Mouse (Mus musculus): Measurements from ENCODE around the gene Tmprss11a. TPM values are rescaled to one million over a fixed set of nuclear protein-coding genes. Genes with fewer than 3 reads are reported as not detected.

Gene Tmprss11a
- not detected in 2 replicates for polyA plus RNA-seq (2014; fragmentation: Nextera tagmentation; extraction: Ambion mirVana)

GRCm38 (mm10) chr5:86468890-86469289 is at the start of gene Tmprss11a:
Gene Tmprss11a (minus strand): TSS chr5:86468990.
- Histone ChIP-seq H3K4me3 (ENCODE audit: low read depth, low read length) (no peak within 1 kb of the TSS), H3K4me1 (ENCODE audit: control insufficient read depth, insufficient read depth, low read length) (no peaks in the 10 kb centered on the region), H3K36me3 (ENCODE audit: control insufficient read depth, insufficient read depth, low read length) (no peaks in the 10 kb centered on the region), H3K4me2 (ENCODE audit: low read depth, severe bottlenecking) (no peak within 1 kb of the TSS), H3K9me3 (ENCODE audit: control insufficient read depth, low read length) (no peaks in the 10 kb centered on the region), H3K27ac (replicated peaks; ENCODE audit: low read depth, low read length) (no peak within 1 kb of the TSS), H3K27me3 (ENCODE audit: control insufficient read depth, insufficient read depth, low read length) (no peaks in the 10 kb centered on the region), H3K9ac (ENCODE audit: low read length) (no peak within 1 kb of the TSS)
- WGBS, result 76% methylated on average over 4 of the region's 4 CpGs
- ATAC-seq (ENCODE audit: insufficient number of reproducible peaks, low FRiP score, low TSS enrichment, low read depth) (no peak), DNase-seq (ENCODE audit: low spot score) (no peak)

- WGBS, result 78% methylated on average over 9 of the region's 9 CpGs
- no peak for DNase-seq (ENCODE audit: low spot score)
- Histone ChIP-seq H3K36me3 (ENCODE audit: control insufficient read depth, insufficient read depth, low read length) (no peaks in the 10 kb centered on the region), H3K4me3 (ENCODE audit: low read depth, low read length) (no peak within 1 kb of the TSS), H3K9ac (ENCODE audit: low read length) (no peak within 1 kb of the TSS), H3K9me3 (ENCODE audit: control insufficient read depth, low read length) (no peaks in the 10 kb centered on the region), H3K27ac (replicated peaks; ENCODE audit: low read depth, low read length) (no peak within 1 kb of the TSS), H3K4me2 (ENCODE audit: low read depth, severe bottlenecking) (no peak within 1 kb of the TSS), H3K27me3 (ENCODE audit: control insufficient read depth, insufficient read depth, low read length) (no peaks in the 10 kb centered on the region), H3K4me1 (ENCODE audit: control insufficient read depth, insufficient read depth, low read length) (no peaks in the 10 kb centered on the region)
- no peak for ATAC-seq (ENCODE audit: insufficient number of reproducible peaks, low FRiP score, low TSS enrichment, low read depth)
These were observed 49.7 kb upstream of the Tmprss11a start, which contains the start of gene Tmprss11g for GRCm38 (mm10) chr5:86518500-86518899. Gene Tmprss11g (minus strand): TSS chr5:86518600.

DNA sequence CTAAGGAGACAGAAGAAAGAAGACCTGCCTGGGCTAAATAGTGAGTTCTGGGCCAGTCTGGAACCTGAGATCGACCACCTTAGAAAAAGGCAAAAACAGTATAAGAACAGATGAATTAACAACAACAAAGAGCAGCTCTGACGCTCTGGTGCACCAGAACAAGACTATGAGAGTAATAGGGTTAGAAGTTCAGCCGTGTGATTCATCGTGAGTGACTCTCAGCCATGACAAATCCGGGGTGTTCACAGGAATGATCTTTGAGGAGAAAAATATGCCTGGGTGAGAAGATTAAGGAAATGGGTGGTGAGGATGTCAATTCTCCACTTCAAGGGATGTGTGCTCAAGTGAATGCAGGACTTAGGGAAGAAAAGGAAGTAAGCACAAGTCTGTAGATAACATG is 42.7 kb upstream of the Tmprss11a start:
- DNase-seq (ENCODE audit: low spot score) (no peak), ATAC-seq (ENCODE audit: insufficient number of reproducible peaks, low FRiP score, low TSS enrichment, low read depth) (no peak)
- no peaks in the 10 kb centered on the region for H3K36me3 ChIP-seq (ENCODE audit: control insufficient read depth, insufficient read depth, low read length)
- 91% methylated on average over 5 of the region's 5 CpGs for WGBS
- no peak overlapping the region for H3K4me3 ChIP-seq (ENCODE audit: low read depth, low read length)
- no peaks in the 10 kb centered on the region for H3K9me3 ChIP-seq (ENCODE audit: control insufficient read depth, low read length)
- H3K4me2 ChIP-seq (ENCODE audit: low read depth, severe bottlenecking), result no peak overlapping the region
- H3K9ac ChIP-seq (ENCODE audit: low read length), result no peak overlapping the region
- H3K4me1 ChIP-seq (ENCODE audit: control insufficient read depth, insufficient read depth, low read length), result no peaks in the 10 kb centered on the region
- H3K27me3 ChIP-seq (ENCODE audit: control insufficient read depth, insufficient read depth, low read length), result no peaks in the 10 kb centered on the region
- no peak overlapping the region for H3K27ac ChIP-seq (replicated peaks; ENCODE audit: low read depth, low read length)

- Histone ChIP-seq H3K4me1 (ENCODE audit: control insufficient read depth, insufficient read depth, low read length) (no peaks in the 10 kb centered on the region), H3K9ac (ENCODE audit: low read length) (no peak overlapping the region), H3K27ac (replicated peaks; ENCODE audit: low read depth, low read length) (no peak overlapping the region), H3K4me2 (ENCODE audit: low read depth, severe bottlenecking) (no peak overlapping the region), H3K36me3 (ENCODE audit: control insufficient read depth, insufficient read depth, low read length) (no peaks in the 10 kb centered on the region), H3K27me3 (ENCODE audit: control insufficient read depth, insufficient read depth, low read length) (no peaks in the 10 kb centered on the region), H3K9me3 (ENCODE audit: control insufficient read depth, low read length) (no peaks in the 10 kb centered on the region), H3K4me3 (ENCODE audit: low read depth, low read length) (no peak overlapping the region)
- no peak for DNase-seq (ENCODE audit: low spot score)
- ATAC-seq (ENCODE audit: insufficient number of reproducible peaks, low FRiP score, low TSS enrichment, low read depth), result no peak
- WGBS, result 86% methylated on average over 1 of the region's 1 CpGs
These were observed 24.7 kb upstream of the Tmprss11a start for GRCm38 (mm10) chr5:86493453-86493852.

DNA sequence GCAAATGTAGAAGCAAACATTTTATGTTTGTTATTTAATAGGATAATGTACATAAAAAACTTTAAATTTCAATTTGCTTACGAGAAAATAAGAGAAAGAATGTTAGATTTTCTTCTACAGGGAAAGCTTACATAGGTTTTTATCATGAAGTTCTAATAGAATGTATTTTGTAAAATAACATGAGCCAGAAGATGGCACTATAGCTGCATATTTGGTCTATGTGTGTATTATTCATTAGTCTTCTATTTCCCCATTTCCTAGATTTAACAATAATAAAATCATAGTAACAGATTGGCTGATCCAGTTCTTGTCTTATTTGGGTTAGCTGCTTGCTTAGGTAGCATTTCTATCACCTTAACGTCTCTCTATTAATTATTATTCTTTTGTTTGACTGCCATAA is 13.8 kb upstream of the Tmprss11a start:
- ATAC-seq (ENCODE audit: insufficient number of reproducible peaks, low FRiP score, low TSS enrichment, low read depth) (no peak), DNase-seq (ENCODE audit: low spot score) (no peak)
- H3K27me3 ChIP-seq (ENCODE audit: control insufficient read depth, insufficient read depth, low read length), result no peaks in the 10 kb centered on the region
- no peak overlapping the region for H3K4me2 ChIP-seq (ENCODE audit: low read depth, severe bottlenecking)
- H3K9ac ChIP-seq (ENCODE audit: low read length), result no peak overlapping the region
- no peak overlapping the region for H3K4me3 ChIP-seq (ENCODE audit: low read depth, low read length)
- no peaks in the 10 kb centered on the region for H3K4me1 ChIP-seq (ENCODE audit: control insufficient read depth, insufficient read depth, low read length)
- H3K27ac ChIP-seq (replicated peaks; ENCODE audit: low read depth, low read length), result no peak overlapping the region
- H3K36me3 ChIP-seq (ENCODE audit: control insufficient read depth, insufficient read depth, low read length), result no peaks in the 10 kb centered on the region
- WGBS, result 80% methylated on average over 2 of the region's 2 CpGs
- H3K9me3 ChIP-seq (ENCODE audit: control insufficient read depth, low read length), result no peaks in the 10 kb centered on the region

DNA sequence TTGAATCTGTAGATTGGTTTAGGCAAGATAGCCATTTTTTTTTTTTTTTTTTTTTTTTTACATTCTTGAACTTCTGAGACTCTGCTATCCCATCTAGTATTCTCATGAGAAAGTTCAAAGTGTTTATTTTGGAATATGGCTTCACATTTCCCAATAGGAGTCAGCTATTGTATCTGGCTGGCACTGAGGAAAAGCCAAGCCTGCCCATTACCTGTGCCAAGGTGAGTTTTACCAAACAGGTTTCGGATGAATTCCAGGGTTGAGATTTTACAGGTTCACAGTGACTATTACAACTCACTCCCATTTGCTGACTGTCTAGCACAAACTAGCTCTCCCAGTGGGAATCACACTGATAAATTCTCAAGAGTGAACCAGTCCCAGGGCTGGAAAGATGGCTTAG is 13.2 kb upstream of the Tmprss11a start:
- no peaks in the 10 kb centered on the region for H3K4me1 ChIP-seq (ENCODE audit: control insufficient read depth, insufficient read depth, low read length)
- H3K4me3 ChIP-seq (ENCODE audit: low read depth, low read length), result no peak overlapping the region
- H3K36me3 ChIP-seq (ENCODE audit: control insufficient read depth, insufficient read depth, low read length), result no peaks in the 10 kb centered on the region
- DNase-seq (ENCODE audit: low spot score), result no peak
- H3K9me3 ChIP-seq (ENCODE audit: control insufficient read depth, low read length), result no peaks in the 10 kb centered on the region
- H3K27me3 ChIP-seq (ENCODE audit: control insufficient read depth, insufficient read depth, low read length), result no peaks in the 10 kb centered on the region
- H3K9ac ChIP-seq (ENCODE audit: low read length), result no peak overlapping the region
- 82% methylated on average over 1 of the region's 1 CpGs for WGBS
- no peak for ATAC-seq (ENCODE audit: insufficient number of reproducible peaks, low FRiP score, low TSS enrichment, low read depth)
- no peak overlapping the region for H3K27ac ChIP-seq (replicated peaks; ENCODE audit: low read depth, low read length)
- H3K4me2 ChIP-seq (ENCODE audit: low read depth, severe bottlenecking), result no peak overlapping the region

DNA sequence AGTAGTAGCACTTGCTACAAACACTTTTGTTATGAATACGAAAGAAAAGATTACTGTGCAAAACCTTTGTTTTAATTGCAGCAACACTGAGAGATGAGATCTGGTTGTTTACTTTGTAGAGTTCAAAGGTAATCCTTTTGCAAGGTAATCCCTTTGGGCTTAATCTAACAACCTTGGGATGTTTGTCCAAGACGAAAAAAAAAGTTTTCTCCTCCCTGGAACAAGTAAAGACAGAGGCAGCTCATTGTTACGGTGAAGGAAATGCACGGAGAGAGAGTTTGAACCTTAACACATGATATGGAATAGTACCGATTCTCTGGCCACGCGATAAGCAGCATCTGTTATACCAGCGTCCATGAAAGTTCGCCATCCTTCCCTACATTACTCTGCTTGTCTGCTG is 5.1 kb upstream of the Tmprss11a start:
- Histone ChIP-seq H3K27ac (replicated peaks; ENCODE audit: low read depth, low read length) (no peak overlapping the region), H3K36me3 (ENCODE audit: control insufficient read depth, insufficient read depth, low read length) (no peaks in the 10 kb centered on the region), H3K27me3 (ENCODE audit: control insufficient read depth, insufficient read depth, low read length) (no peaks in the 10 kb centered on the region), H3K9ac (ENCODE audit: low read length) (no peak overlapping the region), H3K4me3 (ENCODE audit: low read depth, low read length) (no peak overlapping the region), H3K4me1 (ENCODE audit: control insufficient read depth, insufficient read depth, low read length) (no peaks in the 10 kb centered on the region), H3K4me2 (ENCODE audit: low read depth, severe bottlenecking) (no peak overlapping the region), H3K9me3 (ENCODE audit: control insufficient read depth, low read length) (no peaks in the 10 kb centered on the region)
- ATAC-seq (ENCODE audit: insufficient number of reproducible peaks, low FRiP score, low TSS enrichment, low read depth), result no peak
- WGBS, result 89% methylated on average over 9 of the region's 9 CpGs
- DNase-seq (ENCODE audit: low spot score), result no peak

- no peak overlapping the region for H3K4me3 ChIP-seq (ENCODE audit: low read depth, low read length)
- no peaks in the 10 kb centered on the region for H3K9me3 ChIP-seq (ENCODE audit: control insufficient read depth, low read length)
- no peak overlapping the region for H3K27ac ChIP-seq (replicated peaks; ENCODE audit: low read depth, low read length)
- ATAC-seq (ENCODE audit: insufficient number of reproducible peaks, low FRiP score, low TSS enrichment, low read depth) (no peak), DNase-seq (ENCODE audit: low spot score) (no peak)
- no peaks in the 10 kb centered on the region for H3K27me3 ChIP-seq (ENCODE audit: control insufficient read depth, insufficient read depth, low read length)
- 73% methylated on average over 2 of the region's 2 CpGs for WGBS
- no peak overlapping the region for H3K4me2 ChIP-seq (ENCODE audit: low read depth, severe bottlenecking)
- H3K36me3 ChIP-seq (ENCODE audit: control insufficient read depth, insufficient read depth, low read length), result no peaks in the 10 kb centered on the region
- H3K4me1 ChIP-seq (ENCODE audit: control insufficient read depth, insufficient read depth, low read length), result no peaks in the 10 kb centered on the region
- no peak overlapping the region for H3K9ac ChIP-seq (ENCODE audit: low read length)
These were observed 29.5 kb downstream of the Tmprss11a start for GRCm38 (mm10) chr5:86439306-86439705.

DNA sequence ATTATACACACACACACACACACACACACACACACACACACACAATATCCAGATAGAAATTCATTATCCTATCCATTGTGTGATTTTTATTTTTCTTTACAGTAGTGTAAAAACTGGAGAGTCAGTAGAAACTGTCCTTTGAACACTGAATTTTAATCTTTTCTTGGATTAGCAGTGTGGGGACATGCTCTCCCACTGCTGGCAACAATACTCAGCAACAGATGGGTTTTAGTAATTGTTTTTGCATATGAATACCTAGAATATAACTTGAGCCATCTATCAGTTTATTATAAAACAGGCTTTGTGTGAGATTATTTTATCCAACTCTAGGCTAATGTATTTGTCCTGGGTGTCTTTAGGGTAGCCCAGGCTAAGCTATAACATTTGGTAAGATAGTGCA is 30.2 kb downstream of the Tmprss11a start:
- Histone ChIP-seq H3K4me1 (ENCODE audit: control insufficient read depth, insufficient read depth, low read length) (no peaks in the 10 kb centered on the region), H3K27ac (replicated peaks; ENCODE audit: low read depth, low read length) (no peak overlapping the region), H3K36me3 (ENCODE audit: control insufficient read depth, insufficient read depth, low read length) (no peaks in the 10 kb centered on the region), H3K9me3 (ENCODE audit: control insufficient read depth, low read length) (no peaks in the 10 kb centered on the region), H3K9ac (ENCODE audit: low read length) (no peak overlapping the region), H3K27me3 (ENCODE audit: control insufficient read depth, insufficient read depth, low read length) (no peaks in the 10 kb centered on the region), H3K4me3 (ENCODE audit: low read depth, low read length) (no peak overlapping the region), H3K4me2 (ENCODE audit: low read depth, severe bottlenecking) (no peak overlapping the region)
- no peak for DNase-seq (ENCODE audit: low spot score)
- no peak for ATAC-seq (ENCODE audit: insufficient number of reproducible peaks, low FRiP score, low TSS enrichment, low read depth)

All from limb, embryonic 11.5 days (tissue).